Mouse (Mus musculus): ENCODE data around the gene March2. TPM values are rescaled to one million over a fixed set of nuclear protein-coding genes. Genes with fewer than 3 reads are reported as not detected.

March2 gene
- total RNA-seq, 2 experiments from 2014 or later: 81.5 to 82.1 TPM

GRCm38 (mm10) chr17:33719736-33720378 is 1.4 kb upstream of the March2 start:
- DNase-seq (ENCODE audit: extremely low spot score in 1 of 2, low spot score in 2 of 2): no peak

GRCm38 (mm10) chr17:33718944-33719725 is 665 bp upstream of the March2 start:
- DNase-seq (ENCODE audit: extremely low spot score in 1 of 2, low spot score in 2 of 2): no peak
- intact Hi-C loops (cut with DNase I): no loop called here

More at GRCm38 (mm10) chr17:33719736-33720378, 1.4 kb upstream of the March2 start:
- intact Hi-C loops (cut with DNase I): no loop called here

- intact Hi-C loops (cut with DNase I): no loop called here
- DNase-seq (ENCODE audit: extremely low spot score in 1 of 2, low spot score in 2 of 2): no peak
Observed at GRCm38 (mm10) chr17:33717982-33718381, 488 bp downstream of the March2 start.

- DNase-seq (ENCODE audit: extremely low spot score in 1 of 2, low spot score in 2 of 2): no peak
- intact Hi-C loops (cut with DNase I): no loop called here
Observed at GRCm38 (mm10) chr17:33717246-33717645, 1.2 kb downstream of the March2 start.

- intact Hi-C loops (cut with DNase I): no loop called here
- no peak for DNase-seq (ENCODE audit: extremely low spot score in 1 of 2, low spot score in 2 of 2)
Observed at GRCm38 (mm10) chr17:33714779-33715178, 3.7 kb downstream of the March2 start.

GRCm38 (mm10) chr17:33713271-33713670 is 5.2 kb downstream of the March2 start:
- no peak for DNase-seq (ENCODE audit: extremely low spot score in 1 of 2, low spot score in 2 of 2)

GRCm38 (mm10) chr17:33709834-33710233 is 8.6 kb downstream of the March2 start:
- intact Hi-C loops (cut with DNase I): no loop called here
- DNase-seq (ENCODE audit: extremely low spot score in 1 of 2, low spot score in 2 of 2): no peak

More at GRCm38 (mm10) chr17:33713271-33713670, 5.2 kb downstream of the March2 start:
- intact Hi-C loops (cut with DNase I): no loop called here

GRCm38 (mm10) chr17:33703091-33703490 is 15.4 kb downstream of the March2 start:
- DNase-seq (ENCODE audit: extremely low spot score in 1 of 2, low spot score in 2 of 2): no peak
- intact Hi-C loops (cut with DNase I): no loop called here

- intact Hi-C loops (cut with DNase I): no loop called here
Observed at GRCm38 (mm10) chr17:33702178-33702577, 16.3 kb downstream of the March2 start.

GRCm38 (mm10) chr17:33695471-33695870 is 23.0 kb downstream of the March2 start:
- DNase-seq (ENCODE audit: extremely low spot score in 1 of 2, low spot score in 2 of 2): no peak
- intact Hi-C loops (cut with DNase I): no loop called here

More at GRCm38 (mm10) chr17:33702178-33702577, 16.3 kb downstream of the March2 start:
- no peak for DNase-seq (ENCODE audit: extremely low spot score in 1 of 2, low spot score in 2 of 2)

GRCm38 (mm10) chr17:33686760-33687159 is 31.7 kb downstream of the March2 start, which contains the start of gene Hnrnpm:
TSS of gene Hnrnpm (minus strand) at chr17:33686860.
- intact Hi-C loops (cut with DNase I): no loop called here
- DNase-seq (ENCODE audit: extremely low spot score in 1 of 2, low spot score in 2 of 2): no peak

GRCm38 (mm10) chr17:33685249-33685653 is 33.2 kb downstream of the March2 start:
- peak; percentile 96 to 100 for DNase-seq (ENCODE audit: extremely low spot score in 1 of 2, low spot score in 2 of 2)
- intact Hi-C loops (cut with DNase I): no loop called here

- DNase-seq (ENCODE audit: extremely low spot score in 1 of 2, low spot score in 2 of 2): peak; percentile 65 to 87
- intact Hi-C loops (cut with DNase I): no loop called here
Observed at GRCm38 (mm10) chr17:33684671-33685231, 33.7 kb downstream of the March2 start.

GRCm38 (mm10) chr17:33681767-33682166 is 36.7 kb downstream of the March2 start:
- intact Hi-C loops (cut with DNase I): no loop called here
- DNase-seq (ENCODE audit: extremely low spot score in 1 of 2, low spot score in 2 of 2): no peak

- intact Hi-C loops (cut with DNase I): no loop called here
- no peak for DNase-seq (ENCODE audit: extremely low spot score in 1 of 2, low spot score in 2 of 2)
Observed at GRCm38 (mm10) chr17:33678771-33679170, 39.7 kb downstream of the March2 start.

GRCm38 (mm10) chr17:33676086-33676485 is 42.4 kb downstream of the March2 start:
- DNase-seq (ENCODE audit: extremely low spot score in 1 of 2, low spot score in 2 of 2): no peak
- intact Hi-C loops (cut with DNase I): no loop called here

- intact Hi-C loops (cut with DNase I): no loop called here
- no peak for DNase-seq (ENCODE audit: extremely low spot score in 1 of 2, low spot score in 2 of 2)
Observed at GRCm38 (mm10) chr17:33675452-33675851, 43.0 kb downstream of the March2 start.

- intact Hi-C loops (cut with DNase I): no loop called here
- no peak for DNase-seq (ENCODE audit: extremely low spot score in 1 of 2, low spot score in 2 of 2)
Observed at GRCm38 (mm10) chr17:33673837-33674236, 44.6 kb downstream of the March2 start.

- no peak for DNase-seq (ENCODE audit: extremely low spot score in 1 of 2, low spot score in 2 of 2)
- intact Hi-C loops (cut with DNase I): no loop called here
Observed at GRCm38 (mm10) chr17:33669681-33670080, 48.8 kb downstream of the March2 start.

GRCm38 (mm10) chr17:33666813-33667212 is 51.7 kb downstream of the March2 start:
- intact Hi-C loops (cut with DNase I): no loop called here
- DNase-seq (ENCODE audit: extremely low spot score in 1 of 2, low spot score in 2 of 2): no peak
